Mouse (Mus musculus) urinary bladder, adult 2 months (tissue): ENCODE results near the gene Clca2. TPM values are rescaled to one million over a fixed set of nuclear protein-coding genes. Genes with fewer than 3 reads are reported as not detected.
"Not testable (repeated sequence)": the region's sequence is repeated elsewhere in the genome, so short reads cannot be mapped to it uniquely, and the experiment has no call there.

Experiments used
- DNase-seq: peaks from one replicate; pipeline ENCODE4 v3.0.0; 2022; ENCODE audit warnings: low spot score
- polyA plus RNA-seq: library from polyadenylated mRNA; depleted of rRNA; stranded (reverse); fragments of >200 nt; gene quantifications from 2 replicates; pipeline ENCODE4 v1.2.3, GENCODE M21; 2012; rRNA removed

Clca2 gene
- polyA plus RNA-seq, 1 experiment: 3.4 TPM

DNA sequence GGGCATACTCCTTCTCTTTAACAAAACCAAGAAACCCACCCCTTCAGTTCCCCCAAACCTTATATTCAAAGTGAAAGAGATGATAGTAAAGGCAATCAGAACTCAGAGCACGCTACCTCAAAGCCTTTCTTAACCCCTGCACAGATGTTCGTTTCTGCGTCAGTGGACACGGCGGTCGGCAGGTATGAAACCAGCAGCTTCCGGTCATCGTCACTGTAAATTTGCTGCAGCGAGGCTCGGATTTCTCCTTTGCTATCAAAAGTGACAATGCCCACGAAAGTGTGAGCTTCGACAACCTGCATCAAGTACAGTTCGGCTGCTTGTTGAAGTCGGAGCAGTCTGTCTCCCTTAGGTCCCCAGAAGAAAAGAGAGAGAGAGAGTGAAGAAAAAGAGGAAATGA, 13.1 kb downstream of the Clca2 start:
- no peak for DNase-seq

DNA sequence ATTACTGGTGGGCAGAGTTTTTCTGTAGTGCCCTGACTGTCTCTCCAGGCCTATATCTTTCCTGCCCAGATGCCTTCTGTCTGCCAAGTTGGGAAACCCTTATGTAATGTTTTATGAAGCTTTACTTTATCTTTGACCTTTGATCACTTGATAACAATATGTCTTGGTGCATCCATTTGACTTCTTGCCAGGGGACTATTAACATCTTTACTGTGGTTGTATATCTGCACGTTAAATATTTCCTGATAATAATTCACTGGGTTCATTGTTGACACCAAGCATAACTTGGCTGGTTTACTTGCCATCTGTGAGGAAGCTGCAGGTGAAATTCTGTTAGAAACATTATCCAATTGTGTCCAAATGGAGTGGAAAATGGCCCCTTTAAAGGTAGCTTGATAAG, 16.2 kb downstream of the Clca2 start:
- no peak for DNase-seq

DNA sequence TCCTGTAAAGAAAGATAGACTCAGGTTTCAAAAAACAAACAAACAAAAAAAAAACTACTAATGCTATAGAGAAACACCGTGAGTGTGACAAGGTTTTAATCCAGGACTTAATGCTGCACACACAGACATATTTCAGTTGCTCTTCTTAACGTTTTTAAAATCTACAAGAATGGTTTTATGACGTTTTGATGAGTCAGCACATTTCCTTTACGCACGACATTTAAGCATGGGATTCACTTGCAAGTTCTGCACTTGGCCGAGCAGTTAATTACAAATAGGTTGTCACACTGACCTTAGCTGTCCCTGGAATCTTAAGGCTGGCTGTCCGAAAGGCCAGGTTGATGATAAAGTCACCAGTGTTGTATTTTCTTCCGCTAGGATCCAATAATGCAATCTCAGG, 18.3 kb downstream of the Clca2 start:
- DNase-seq: no peak

DNA sequence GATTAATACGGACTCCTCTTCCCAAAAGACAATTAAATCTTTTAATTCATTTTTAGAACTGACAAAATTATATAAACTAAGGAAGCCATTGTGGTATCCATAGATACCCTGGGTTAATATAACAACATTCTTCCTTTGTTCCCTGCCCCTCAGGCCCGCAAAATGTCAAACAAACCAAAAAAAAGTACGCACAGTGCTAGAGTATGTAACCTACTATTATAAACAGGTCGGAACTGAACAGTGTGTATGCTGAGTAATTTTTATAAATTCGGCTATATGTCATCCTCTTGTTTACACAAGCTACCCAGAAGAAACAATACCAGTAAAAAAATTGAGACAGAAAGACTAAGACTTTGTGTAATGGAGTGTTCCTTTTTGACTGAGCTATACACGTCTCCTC, 20.8 kb downstream of the Clca2 start:
- DNase-seq: no peak

DNA sequence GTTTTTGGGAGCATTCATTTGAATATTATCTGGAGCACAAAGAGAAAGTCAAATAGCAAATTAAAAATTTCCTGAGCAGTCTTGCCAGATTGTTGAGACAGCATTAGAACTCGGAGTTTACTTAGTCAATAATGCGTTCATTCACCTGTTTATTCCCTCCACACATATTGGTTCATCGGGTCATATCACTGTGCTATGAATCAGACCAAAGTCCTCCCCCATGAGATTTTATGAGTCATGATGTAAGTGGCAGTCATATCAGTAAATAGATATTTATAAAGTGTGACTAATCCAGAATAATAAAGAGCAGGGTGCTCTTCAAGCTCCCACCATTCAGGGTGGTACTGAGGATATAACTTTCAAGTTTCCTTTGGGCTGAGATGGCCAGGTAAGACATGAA, 26.9 kb downstream of the Clca2 start:
- no peak for DNase-seq

DNA sequence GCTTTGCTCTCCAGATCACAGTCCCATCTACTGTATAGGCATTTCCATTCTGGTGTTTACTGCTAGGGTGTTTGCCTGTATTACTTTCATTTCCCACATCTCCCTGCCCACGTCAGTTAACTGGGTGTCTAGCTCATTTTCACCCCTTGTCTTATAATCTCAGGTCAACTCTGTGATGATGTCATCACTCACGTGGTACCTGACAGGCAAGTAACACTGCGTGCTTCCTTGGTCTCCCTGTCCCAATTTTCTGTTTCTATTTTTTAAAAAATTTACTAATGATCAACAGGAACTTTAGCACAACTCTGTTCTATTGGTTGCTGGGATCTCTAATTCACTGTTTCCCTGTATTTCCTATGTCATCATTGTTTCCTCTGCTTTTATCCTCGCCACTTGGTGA, 30.3 kb downstream of the Clca2 start:
- DNase-seq: no peak

DNA sequence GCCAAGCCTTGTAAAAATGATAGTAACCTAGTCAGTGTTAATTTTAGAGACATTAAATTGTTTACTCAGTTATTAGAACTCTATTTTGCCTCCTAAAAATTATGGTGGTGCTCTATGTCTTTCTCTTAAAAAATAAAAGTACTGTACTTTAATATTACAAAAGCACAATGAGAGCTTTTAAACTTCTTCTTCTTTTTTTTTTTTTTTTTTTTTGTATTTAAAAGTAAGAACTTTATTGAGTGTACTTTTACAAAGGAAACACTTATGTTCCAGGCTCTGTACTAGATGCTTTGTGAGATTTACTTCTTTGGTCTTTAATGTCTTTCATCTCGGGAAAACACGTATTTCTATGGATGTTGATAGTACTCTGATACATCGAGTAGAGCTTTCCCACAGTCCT, 44.1 kb downstream of the Clca2 start:
- not testable (repeated sequence) for DNase-seq

DNA sequence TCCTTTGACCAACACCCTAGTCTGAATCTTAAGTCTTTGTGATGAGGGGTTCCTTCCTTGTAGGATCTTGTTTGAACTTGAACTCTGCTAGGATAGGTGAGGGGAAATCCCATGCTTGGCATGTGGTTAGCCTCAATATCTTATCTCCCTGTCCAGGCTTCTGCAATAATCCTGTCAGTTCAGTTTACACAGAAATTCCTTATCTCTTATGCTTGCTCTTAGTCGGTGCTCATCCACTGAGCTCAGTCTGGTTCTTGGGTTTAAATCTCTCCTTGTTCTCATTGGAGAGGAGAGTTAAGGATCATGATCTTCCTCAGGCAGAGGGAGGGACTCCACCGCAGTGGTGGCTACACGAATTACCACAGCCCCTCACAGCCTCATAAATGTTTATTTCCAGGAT, 49.4 kb downstream of the Clca2 start:
- no peak for DNase-seq

DNA sequence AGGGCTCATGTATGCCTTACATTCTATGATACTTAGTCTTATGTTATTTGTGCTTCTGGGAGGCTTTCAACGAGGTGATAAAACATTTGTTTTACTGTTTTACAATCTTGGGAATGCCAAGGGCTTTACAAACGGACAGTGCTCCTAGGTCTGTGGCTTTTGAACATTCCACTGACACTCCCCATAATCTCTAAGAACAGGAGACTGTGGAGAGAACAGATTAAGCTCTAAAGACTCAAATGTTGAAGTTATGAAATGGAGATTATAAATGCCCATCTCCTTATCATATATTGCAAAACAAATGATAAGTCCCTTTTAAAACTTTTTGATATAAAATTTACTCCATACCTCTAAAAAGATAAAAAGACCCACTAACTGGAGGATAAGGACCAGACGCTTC, 60.4 kb downstream of the Clca2 start:
- no peak for DNase-seq

DNA sequence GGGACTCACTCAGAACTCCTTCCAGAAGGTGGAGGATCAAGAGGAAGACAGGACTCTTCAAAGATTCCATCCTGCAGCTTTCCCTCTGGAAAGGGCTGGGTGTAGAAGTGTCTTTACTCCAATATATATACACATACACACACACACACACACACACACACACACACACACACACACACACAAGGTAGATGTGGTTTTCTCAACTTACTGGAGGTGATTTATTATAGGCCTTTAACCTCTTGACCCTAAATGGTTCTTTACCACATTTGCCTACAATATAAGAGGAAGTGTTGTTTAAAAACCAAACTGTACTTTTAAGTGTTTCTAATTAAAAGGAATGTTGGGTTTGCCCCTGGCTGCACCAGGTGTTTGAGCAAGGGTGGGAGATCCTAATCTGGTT, 66.6 kb downstream of the Clca2 start, which contains the start of gene Clca1:
TSS of gene Clca1 (minus strand) at position 101 of the 400 bp plus-strand sequence.
- no peak for DNase-seq

DNA sequence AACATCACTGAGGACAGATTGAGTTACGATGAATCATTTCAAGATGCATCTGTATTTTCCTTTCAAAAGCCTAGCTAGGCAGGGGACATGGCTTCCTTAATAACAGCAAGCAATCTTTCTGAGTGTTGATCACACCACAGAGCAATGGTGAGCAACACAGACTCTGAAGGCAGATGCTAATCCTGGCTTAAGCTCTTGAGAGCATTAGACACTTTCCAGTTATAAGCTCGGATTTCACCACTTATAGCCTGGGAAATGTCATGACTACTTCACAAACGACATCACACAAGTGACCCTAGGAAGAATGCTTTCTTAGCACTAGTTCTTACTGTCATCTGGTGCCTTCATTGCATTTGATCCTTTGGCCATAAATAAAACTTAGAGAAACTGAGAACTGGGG, 71.2 kb downstream of the Clca2 start:
- DNase-seq: no peak

DNA sequence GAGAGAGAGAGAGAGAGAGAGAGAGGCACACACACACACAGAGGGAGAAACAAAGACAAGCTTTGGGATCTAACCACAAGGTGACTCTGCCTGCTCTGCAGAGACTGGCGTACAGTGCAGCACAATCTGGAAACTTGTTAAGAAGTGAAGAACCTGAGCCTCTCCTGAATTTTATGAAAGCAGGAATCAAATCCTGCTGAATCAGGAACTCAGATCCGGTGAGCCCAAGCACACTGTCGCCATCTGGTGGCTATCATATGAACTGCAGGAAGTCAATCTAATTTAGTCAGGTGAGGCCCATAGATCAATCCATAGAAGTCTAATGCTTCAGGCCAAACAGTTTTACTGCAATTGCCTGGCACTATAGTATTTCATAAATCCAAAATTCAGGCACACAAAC, 72.5 kb downstream of the Clca2 start:
- DNase-seq: no peak

Other genes starting within 250 kb of the Clca2 start
- not detected in 2 replicates for gene Clca4b, start 166.9 kb downstream of the Clca2 start, polyA plus RNA-seq
- gene Clca4a, start 124.4 kb downstream of the Clca2 start, polyA plus RNA-seq: 0.13 and 0.19 TPM in 2 replicates
- gene Clca1, start 66.7 kb downstream of the Clca2 start, polyA plus RNA-seq: 0.18 and 0.21 TPM in 2 replicates
- 17.1 and 20.4 TPM in 2 replicates for gene Odf2l, start 19.1 kb upstream of the Clca2 start, polyA plus RNA-seq
- gene Col24a1, start 193.0 kb upstream of the Clca2 start, polyA plus RNA-seq: 3.1 and 3.4 TPM in 2 replicates